Mouse (Mus musculus): ENCODE results near the gene Ldb1. TPM values are rescaled to one million over a fixed set of nuclear protein-coding genes. Genes with fewer than 3 reads are reported as not detected.

The Ldb1 gene
- polyA plus RNA-seq, 1 experiment from 2014 or later = 138 TPM

GRCm38 (mm10) chr19:46041933-46042475, 3.0 kb downstream of the Ldb1 start:
- Histone ChIP-seq H3K36me3 (replicated peaks) (no peaks in the 10 kb centered on the region), H3K27me3 (no peaks in the 10 kb centered on the region), H3K4me2 (peak overlapping the region; percentile 100), H3K4me3 (replicated peaks) (peak overlapping the region; percentile 95), H3K9ac (peak overlapping the region; percentile 65), H3K27ac (peak overlapping the region; percentile 99), H3K4me1 (peaks cover 74% of the 10 kb centered on the region), H3K9me3 (no peaks in the 10 kb centered on the region)
- 0% methylated on average over 13 of the region's 14 CpGs for WGBS
- peak; percentile 58 for ATAC-seq (ENCODE audit: low FRiP score)

GRCm38 (mm10) chr19:46041299-46041932, 3.6 kb downstream of the Ldb1 start:
- peaks cover under 1% of the 10 kb centered on the region; the same call in 1 of the 2 replicates for H3K36me3 ChIP-seq (replicated peaks)
- peak overlapping the region; percentile 95 for H3K4me3 ChIP-seq (replicated peaks)
- peak; percentile 0; the same call in 1 of the 2 replicates for ATAC-seq (ENCODE audit: low FRiP score)
- peaks cover 75% of the 10 kb centered on the region for H3K4me1 ChIP-seq
- 18% methylated on average over 7 of the region's 7 CpGs for WGBS
- H3K9ac ChIP-seq = peak overlapping the region; percentile 65
- peak overlapping the region; percentile 99 for H3K27ac ChIP-seq
- peak overlapping the region; percentile 100 for H3K4me2 ChIP-seq
- H3K27me3 ChIP-seq = no peaks in the 10 kb centered on the region
- H3K9me3 ChIP-seq = no peaks in the 10 kb centered on the region

GRCm38 (mm10) chr19:46040149-46040902, 4.7 kb downstream of the Ldb1 start:
- peak overlapping the region; percentile 99 for H3K27ac ChIP-seq
- peak overlapping the region; percentile 100 for H3K4me2 ChIP-seq
- H3K4me3 ChIP-seq (replicated peaks) = peak overlapping the region; percentile 95
- WGBS = 35% methylated on average over 14 of the region's 14 CpGs
- peak overlapping the region; percentile 99 for H3K9ac ChIP-seq
- no peaks in the 10 kb centered on the region for H3K9me3 ChIP-seq
- H3K4me1 ChIP-seq = peaks cover 72% of the 10 kb centered on the region
- ATAC-seq (ENCODE audit: low FRiP score) = no peak
- peaks cover 12% of the 10 kb centered on the region for H3K36me3 ChIP-seq (replicated peaks)
- H3K27me3 ChIP-seq = no peaks in the 10 kb centered on the region

GRCm38 (mm10) chr19:46039478-46039877, 5.5 kb downstream of the Ldb1 start:
- WGBS = 2% methylated on average over 24 of the region's 30 CpGs
- Histone ChIP-seq H3K4me1 (peaks cover 72% of the 10 kb centered on the region), H3K9ac (peak overlapping the region; percentile 99)

GRCm38 (mm10) chr19:46038851-46039260, 6.2 kb downstream of the Ldb1 start:
- H3K27ac ChIP-seq = peak overlapping the region; percentile 99
- H3K27me3 ChIP-seq = no peaks in the 10 kb centered on the region
- 0% methylated on average over 16 of the region's 17 CpGs for WGBS
- peak overlapping the region; percentile 99 for H3K9ac ChIP-seq
- peak; percentile 12 for ATAC-seq (ENCODE audit: low FRiP score)
- H3K4me3 ChIP-seq (replicated peaks) = peak overlapping the region; percentile 95
- no peaks in the 10 kb centered on the region for H3K9me3 ChIP-seq
- peak overlapping the region; percentile 100 for H3K4me2 ChIP-seq
- H3K36me3 ChIP-seq (replicated peaks) = peaks cover 27% of the 10 kb centered on the region
- H3K4me1 ChIP-seq = peaks cover 67% of the 10 kb centered on the region

More at GRCm38 (mm10) chr19:46039478-46039877, 5.5 kb downstream of the Ldb1 start:
- Histone ChIP-seq H3K27me3 (no peaks in the 10 kb centered on the region), H3K36me3 (replicated peaks) (peaks cover 20% of the 10 kb centered on the region), H3K9me3 (no peaks in the 10 kb centered on the region), H3K27ac (peak overlapping the region; percentile 99), H3K4me3 (replicated peaks) (peak overlapping the region; percentile 95), H3K4me2 (peak overlapping the region; percentile 100)
- ATAC-seq (ENCODE audit: low FRiP score) = peak; percentile 81

GRCm38 (mm10) chr19:46037925-46038850, 6.8 kb downstream of the Ldb1 start:
- Histone ChIP-seq H3K4me3 (replicated peaks) (peak overlapping the region; percentile 95), H3K27me3 (no peaks in the 10 kb centered on the region), H3K9me3 (no peaks in the 10 kb centered on the region), H3K9ac (peak overlapping the region; percentile 99), H3K4me2 (peak overlapping the region; percentile 100), H3K27ac (peak overlapping the region; percentile 99), H3K36me3 (replicated peaks) (peaks cover 33% of the 10 kb centered on the region), H3K4me1 (peaks cover 60% of the 10 kb centered on the region)
- 13% methylated on average over 13 of the region's 13 CpGs for WGBS
- no peak for ATAC-seq (ENCODE audit: low FRiP score)

GRCm38 (mm10) chr19:46037243-46037924, 7.6 kb downstream of the Ldb1 start:
- peak overlapping the region; percentile 99 for H3K27ac ChIP-seq

GRCm38 (mm10) chr19:46036477-46037242, 8.4 kb downstream of the Ldb1 start:
- H3K27ac ChIP-seq = peak overlapping the region; percentile 99
- peak overlapping the region; percentile 100 for H3K4me2 ChIP-seq
- H3K9me3 ChIP-seq = no peaks in the 10 kb centered on the region
- WGBS = 70% methylated on average over 13 of the region's 13 CpGs
- H3K9ac ChIP-seq = peak overlapping the region; percentile 99
- peaks cover 48% of the 10 kb centered on the region for H3K36me3 ChIP-seq (replicated peaks)
- H3K4me1 ChIP-seq = peaks cover 49% of the 10 kb centered on the region
- ATAC-seq (ENCODE audit: low FRiP score) = no peak
- H3K27me3 ChIP-seq = no peaks in the 10 kb centered on the region
- H3K4me3 ChIP-seq (replicated peaks) = peak overlapping the region; percentile 95

More at GRCm38 (mm10) chr19:46037243-46037924, 7.6 kb downstream of the Ldb1 start:
- ATAC-seq (ENCODE audit: low FRiP score) = no peak
- no peaks in the 10 kb centered on the region for H3K27me3 ChIP-seq
- 18% methylated on average over 6 of the region's 6 CpGs for WGBS
- H3K9ac ChIP-seq = peak overlapping the region; percentile 99
- peaks cover 41% of the 10 kb centered on the region for H3K36me3 ChIP-seq (replicated peaks)
- H3K4me3 ChIP-seq (replicated peaks) = peak overlapping the region; percentile 95
- H3K4me2 ChIP-seq = peak overlapping the region; percentile 100
- H3K4me1 ChIP-seq = peaks cover 56% of the 10 kb centered on the region
- no peaks in the 10 kb centered on the region for H3K9me3 ChIP-seq

- WGBS = 93% methylated on average over 13 of the region's 13 CpGs
- H3K27me3 ChIP-seq = no peaks in the 10 kb centered on the region
- no peak overlapping the region for H3K27ac ChIP-seq
- no peak overlapping the region for H3K4me2 ChIP-seq
- no peaks in the 10 kb centered on the region for H3K9me3 ChIP-seq
- peaks cover 42% of the 10 kb centered on the region for H3K4me1 ChIP-seq
- no peak for ATAC-seq (ENCODE audit: low FRiP score)
- no peak overlapping the region for H3K4me3 ChIP-seq (replicated peaks)
- H3K36me3 ChIP-seq (replicated peaks) = peaks cover 53% of the 10 kb centered on the region
- H3K9ac ChIP-seq = no peak overlapping the region
These were observed 9.0 kb downstream of the Ldb1 start for GRCm38 (mm10) chr19:46035971-46036370.

- H3K4me1 ChIP-seq = peaks cover 29% of the 10 kb centered on the region
- no peak overlapping the region for H3K4me3 ChIP-seq (replicated peaks)
- no peak overlapping the region for H3K27ac ChIP-seq
- peaks cover 68% of the 10 kb centered on the region for H3K36me3 ChIP-seq (replicated peaks)
- peaks cover 5% of the 10 kb centered on the region; the same call in 1 of the 2 replicates for H3K9me3 ChIP-seq
- no peak overlapping the region for H3K4me2 ChIP-seq
- H3K9ac ChIP-seq = no peak overlapping the region
- H3K27me3 ChIP-seq = no peaks in the 10 kb centered on the region
- 92% methylated on average over 11 of the region's 11 CpGs for WGBS
- no peak for ATAC-seq (ENCODE audit: low FRiP score)
These were observed 11.1 kb downstream of the Ldb1 start for GRCm38 (mm10) chr19:46033911-46034310.

All from forebrain, embryonic 12.5 days (tissue).